Mouse (Mus musculus) ovary, postnatal 10 days (tissue): ENCODE results near the gene Csdc2.

Experiments used
- DNase-seq: peaks from one replicate; pipeline ENCODE4 v3.0.0; 2022; ENCODE audit warnings: low spot score

Gene Csdc2

DNA sequence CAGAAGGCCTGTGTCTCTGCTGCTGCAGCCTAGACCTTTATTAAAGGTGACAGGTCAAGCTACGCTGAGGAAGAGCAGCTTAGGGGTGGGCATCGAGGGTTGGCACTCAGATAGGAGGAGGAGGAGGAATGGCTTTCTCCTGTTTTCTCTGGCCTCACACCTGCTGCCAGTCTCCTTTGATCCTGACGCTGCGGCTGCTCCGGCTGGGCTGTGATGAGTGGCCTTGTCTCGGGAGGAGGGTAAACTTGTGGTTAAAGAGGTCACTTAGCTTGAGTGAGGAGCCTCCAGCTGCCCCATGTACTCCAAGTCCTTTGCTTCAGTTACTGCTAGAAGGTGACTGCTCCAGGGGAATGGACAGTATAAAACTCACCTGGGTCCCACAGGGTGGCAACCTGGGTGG, 57.4 kb downstream of the Csdc2 start:
- no peak for DNase-seq
